Mouse (Mus musculus) forebrain, embryonic 16.5 days (tissue): ENCODE data around the gene Arih2. TPM values are rescaled to one million over a fixed set of nuclear protein-coding genes. Genes with fewer than 3 reads are reported as not detected.
A peak's percentile ranks its signal among the peaks of the same experiment; 100 is the strongest.

Experiments
- ATAC-seq: fragments of 200-750 bp; cut with Nextera tagmentation; 2 replicates; pipeline ENCODE4 v1.8.0; 2017; ENCODE audit warnings: mild to moderate bottlenecking, moderate library complexity
- H3K27ac ChIP-seq: fragments of 300-500 bp; sonication (generic); 2 replicates; pipeline ENCODE4 v1.5.1; 2014; ENCODE audit warnings: low read length, control low read depth
- H3K27me3 ChIP-seq: fragments of 300-500 bp; sonication (generic); replicated peaks from 2 replicates; pipeline ENCODE4 v1.6.1; 2014; ENCODE audit warnings: low read length; ENCODE audit not compliant: control insufficient read depth, insufficient read depth
- H3K36me3 ChIP-seq: fragments of 300-500 bp; sonication (generic); 2 replicates; pipeline ENCODE4 v1.6.1; 2014; ENCODE audit not compliant: control insufficient read depth, insufficient read depth
- H3K4me1 ChIP-seq: fragments of 300-500 bp; sonication (generic); replicated peaks from 2 replicates; pipeline ENCODE4 v1.6.1; 2014; ENCODE audit warnings: low read length; ENCODE audit not compliant: control insufficient read depth, insufficient read depth
- H3K4me2 ChIP-seq: fragments of 300-500 bp; sonication (generic); 2 replicates; pipeline ENCODE4 v1.6.1; 2014; ENCODE audit warnings: mild to moderate bottlenecking, low read length, control low read depth
- H3K4me3 ChIP-seq: fragments of 300-500 bp; sonication (generic); replicated peaks from 2 replicates; pipeline ENCODE4 v1.5.1; 2014; ENCODE audit warnings: mild to moderate bottlenecking, low read length, control low read depth
- H3K9ac ChIP-seq: fragments of 300-500 bp; sonication (generic); replicated peaks from 2 replicates; pipeline ENCODE4 v1.6.1; 2014; ENCODE audit warnings: low read depth, low read length, control low read depth
- H3K9me3 ChIP-seq: fragments of 300-500 bp; sonication (generic); 2 replicates; pipeline ENCODE4 v1.6.1; 2016; ENCODE audit warnings: low read length; ENCODE audit not compliant: control insufficient read depth
- WGBS: fragments of 180-500 bp; shearing (Covaris S2); extraction: QIAGEN DNeasy Blood & Tissue Kit; methylation state at CpG from one replicate; pipeline ENCODE4 v1.1.7; 2014; 5-methylcytosine and 5-hydroxymethylcytosine counted together
- polyA plus RNA-seq: library from polyadenylated mRNA; unstranded; fragments of >200 nt; fragmentation: Nextera tagmentation; extraction: Ambion mirVana; gene quantifications from 2 replicates; pipeline ENCODE4 v1.2.1, GENCODE M21; 2015

Gene Arih2
- polyA plus RNA-seq, 1 experiment from 2014 or later = 61.8 TPM

GRCm38 (mm10) chr9:108688451-108688850 lies 39.3 kb upstream of the Arih2 start:
- Histone ChIP-seq H3K36me3 (no peaks in the 10 kb centered on the region; the same call in 1 of the 2 replicates), H3K9ac (no peak overlapping the region), H3K4me2 (no peak overlapping the region), H3K27me3 (no peaks in the 10 kb centered on the region), H3K4me3 (no peak overlapping the region), H3K27ac (no peak overlapping the region), H3K4me1 (peaks cover 10% of the 10 kb centered on the region), H3K9me3 (no peaks in the 10 kb centered on the region)
- WGBS = 76% methylated on average over 9 of the region's 9 CpGs
- ATAC-seq = no peak

GRCm38 (mm10) chr9:108687686-108688085 lies 38.5 kb upstream of the Arih2 start:
- 70% methylated on average over 2 of the region's 2 CpGs for WGBS
- Histone ChIP-seq H3K4me1 (0 out of 2 replicates have a peak, but pooled peaks cover 4% of the 10 kb centered on the region), H3K9me3 (no peaks in the 10 kb centered on the region), H3K36me3 (no peaks in the 10 kb centered on the region; the same call in 1 of the 2 replicates), H3K9ac (no peak overlapping the region), H3K4me3 (no peak overlapping the region), H3K4me2 (no peak overlapping the region), H3K27me3 (no peaks in the 10 kb centered on the region), H3K27ac (no peak overlapping the region)
- ATAC-seq = no peak

DNA sequence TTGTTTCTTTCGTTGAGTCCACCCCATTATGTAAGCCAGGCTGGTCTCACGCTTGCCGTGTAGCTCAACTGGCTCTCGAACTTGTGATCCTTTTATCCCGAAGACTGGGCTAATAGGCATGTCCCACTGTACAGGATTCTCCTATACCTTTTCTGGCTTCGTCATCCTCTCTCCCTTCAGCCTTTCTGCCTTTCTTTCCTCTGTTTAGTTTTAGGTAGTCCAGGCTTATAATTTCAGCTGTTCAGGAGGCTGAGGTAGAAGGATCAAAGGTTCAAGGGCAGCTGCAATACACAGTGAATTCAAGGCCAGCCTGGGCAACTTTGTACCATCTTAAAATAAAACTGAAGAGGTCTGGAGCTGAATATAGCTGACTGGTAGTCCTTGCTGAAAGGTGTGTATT lies 38.0 kb upstream of the Arih2 start:
- Histone ChIP-seq H3K4me1 (0 out of 2 replicates have a peak, but pooled peaks cover 4% of the 10 kb centered on the region), H3K4me2 (no peak overlapping the region), H3K27ac (no peak overlapping the region), H3K9me3 (no peaks in the 10 kb centered on the region), H3K27me3 (no peaks in the 10 kb centered on the region), H3K9ac (no peak overlapping the region), H3K36me3 (no peaks in the 10 kb centered on the region; the same call in 1 of the 2 replicates), H3K4me3 (no peak overlapping the region)
- ATAC-seq = no peak
- WGBS = 91% methylated on average over 6 of the region's 6 CpGs

- ATAC-seq = no peak
- WGBS = 53% methylated on average over 4 of the region's 4 CpGs
Observed at GRCm38 (mm10) chr9:108686475-108686887, 37.3 kb upstream of the Arih2 start.

DNA sequence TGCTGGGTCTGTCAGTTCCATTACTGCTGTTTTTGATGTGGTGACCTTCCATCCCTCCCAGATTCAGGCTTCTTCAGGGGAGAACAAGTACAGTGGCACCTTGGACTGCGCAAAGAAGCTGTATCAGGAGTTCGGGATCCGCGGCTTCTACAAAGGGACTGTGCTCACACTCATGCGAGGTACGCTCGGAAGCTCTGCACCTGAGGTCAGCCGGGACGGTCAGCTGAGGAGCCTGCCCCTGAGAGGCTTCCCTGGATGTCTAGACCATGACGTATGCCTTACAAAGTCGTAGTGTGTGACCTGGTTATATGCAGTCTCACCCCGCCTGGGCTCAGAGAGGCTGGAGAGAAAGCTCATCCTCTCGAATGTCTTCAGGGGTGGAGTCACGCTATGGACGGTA lies 30.8 kb upstream of the Arih2 start:
- 94% methylated on average over 15 of the region's 15 CpGs for WGBS
- H3K4me1 ChIP-seq = no peaks in the 10 kb centered on the region
- H3K4me2 ChIP-seq = no peak overlapping the region
- H3K36me3 ChIP-seq = peaks cover 2% of the 10 kb centered on the region; the same call in 1 of the 2 replicates
- no peaks in the 10 kb centered on the region for H3K27me3 ChIP-seq
- no peak for ATAC-seq
- no peak overlapping the region for H3K4me3 ChIP-seq
- no peak overlapping the region for H3K9ac ChIP-seq
- no peak overlapping the region for H3K27ac ChIP-seq
- H3K9me3 ChIP-seq = no peaks in the 10 kb centered on the region

More at GRCm38 (mm10) chr9:108686475-108686887, 37.3 kb upstream of the Arih2 start:
- Histone ChIP-seq H3K9ac (no peak overlapping the region), H3K4me3 (no peak overlapping the region), H3K36me3 (no peaks in the 10 kb centered on the region; the same call in 1 of the 2 replicates), H3K4me2 (no peak overlapping the region), H3K27ac (no peak overlapping the region), H3K4me1 (0 out of 2 replicates have a peak, but pooled peaks cover 1% of the 10 kb centered on the region), H3K27me3 (no peaks in the 10 kb centered on the region), H3K9me3 (no peaks in the 10 kb centered on the region)

DNA sequence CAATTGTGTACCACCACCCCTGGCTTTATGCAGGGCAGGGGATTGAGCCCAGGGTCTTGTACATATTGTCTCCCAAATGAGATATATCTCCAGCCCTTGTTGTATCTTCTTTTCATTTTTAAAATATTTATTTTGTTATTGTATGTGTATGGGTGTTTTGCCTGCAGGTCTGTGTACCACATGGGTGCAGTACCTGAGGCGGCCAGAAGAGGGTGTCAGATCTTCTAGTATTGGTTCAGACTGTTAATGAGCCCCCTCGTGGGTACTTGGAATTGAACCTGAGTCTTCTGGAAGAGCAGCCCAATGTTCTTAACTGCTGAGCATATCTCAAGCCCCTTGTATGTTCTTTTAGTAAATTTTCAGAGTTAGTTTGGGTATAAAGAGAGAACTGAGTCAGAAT lies 24.0 kb upstream of the Arih2 start:
- Histone ChIP-seq H3K9me3 (no peaks in the 10 kb centered on the region), H3K9ac (no peak overlapping the region), H3K36me3 (peaks cover 8% of the 10 kb centered on the region), H3K4me2 (no peak overlapping the region), H3K4me3 (no peak overlapping the region), H3K27ac (no peak overlapping the region), H3K4me1 (no peaks in the 10 kb centered on the region), H3K27me3 (no peaks in the 10 kb centered on the region)
- ATAC-seq = no peak
- WGBS = 50% methylated on average over 2 of the region's 2 CpGs

- 58% methylated on average over 8 of the region's 8 CpGs for WGBS
- no peaks in the 10 kb centered on the region for H3K27me3 ChIP-seq
- no peak for ATAC-seq
- H3K4me2 ChIP-seq = no peak overlapping the region
- H3K4me3 ChIP-seq = no peak overlapping the region
- no peak overlapping the region for H3K9ac ChIP-seq
- H3K36me3 ChIP-seq = peaks cover 8% of the 10 kb centered on the region
- H3K9me3 ChIP-seq = no peaks in the 10 kb centered on the region
- H3K4me1 ChIP-seq = no peaks in the 10 kb centered on the region
- H3K27ac ChIP-seq = no peak overlapping the region
Observed at GRCm38 (mm10) chr9:108669875-108670274, 20.7 kb upstream of the Arih2 start.

DNA sequence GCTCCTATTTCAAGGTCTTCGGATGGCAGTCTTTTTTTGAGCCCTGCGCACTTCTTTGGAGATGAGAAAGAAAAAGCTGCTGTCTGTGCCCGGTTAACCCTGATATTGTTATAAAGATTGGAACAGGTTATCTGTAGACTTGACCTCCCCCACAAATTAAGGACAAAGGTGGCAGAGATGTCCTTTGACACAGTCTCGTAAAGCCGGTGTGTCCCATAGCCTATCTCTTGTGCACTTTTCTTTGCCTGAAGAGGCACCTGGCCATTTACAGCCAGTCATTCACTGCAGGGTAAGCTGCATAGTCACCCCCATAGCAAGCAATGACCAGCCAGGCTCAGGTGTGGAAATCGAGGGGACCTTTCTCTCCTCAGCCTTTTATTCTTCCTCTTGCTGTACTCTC lies 13.5 kb upstream of the Arih2 start:
- no peak for ATAC-seq
- Histone ChIP-seq H3K4me1 (peaks cover 8% of the 10 kb centered on the region; the same call in 1 of the 2 replicates), H3K36me3 (no peaks in the 10 kb centered on the region), H3K27ac (no peak overlapping the region), H3K9ac (peak overlapping the region; percentile 63), H3K4me3 (peak overlapping the region; percentile 71), H3K4me2 (peak overlapping the region; percentile 67), H3K27me3 (no peaks in the 10 kb centered on the region), H3K9me3 (no peaks in the 10 kb centered on the region)
- 41% methylated on average over 6 of the region's 6 CpGs for WGBS

DNA sequence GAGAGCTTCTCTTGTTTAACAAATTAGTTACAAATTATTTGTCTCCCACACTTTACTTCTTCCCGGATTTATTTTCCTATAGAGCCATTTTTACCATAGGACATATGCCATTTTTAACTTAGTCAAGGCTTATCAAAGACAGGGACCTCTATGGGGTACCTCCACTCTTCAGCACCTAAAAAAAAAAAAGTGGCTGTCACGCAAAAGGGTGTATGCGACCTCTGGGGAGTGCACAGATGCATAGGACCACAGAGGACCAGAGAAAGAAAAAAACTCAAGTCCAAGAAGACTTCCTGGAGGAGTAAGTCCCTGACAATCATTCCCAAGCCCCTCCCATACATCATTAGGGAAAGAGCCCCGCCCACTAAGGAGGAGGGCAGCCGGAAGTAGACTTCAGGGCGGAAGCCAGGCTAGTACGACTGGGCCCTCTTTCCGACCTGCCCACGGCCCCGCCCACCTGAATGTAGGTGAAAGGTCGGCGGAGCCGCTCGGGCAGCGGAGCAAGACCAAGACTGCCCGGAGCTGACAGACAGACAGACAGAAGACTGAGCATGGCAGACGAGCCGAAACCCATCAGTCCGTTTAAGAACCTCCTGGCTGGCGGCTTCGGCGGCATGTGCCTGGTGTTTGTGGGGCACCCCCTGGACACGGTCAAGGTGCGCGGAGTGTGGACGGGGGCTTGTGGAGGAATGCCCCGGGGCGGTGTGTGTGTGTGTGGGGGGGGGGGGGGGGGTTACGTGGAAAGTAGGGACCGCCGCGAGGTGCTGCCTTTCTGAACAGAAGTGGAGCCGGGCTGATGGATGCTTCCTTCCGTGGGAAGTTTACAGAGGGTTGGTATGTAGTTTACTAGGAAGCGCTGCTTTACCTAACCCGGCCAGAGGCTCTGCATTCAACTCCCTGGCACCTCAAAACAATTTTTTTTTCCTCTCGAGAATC lies 12.8 kb upstream of the Arih2 start, which contains the start of gene Slc25a20:
TSS of gene Slc25a20 (plus strand) at position 412 of the 936 bp plus-strand sequence.
- Histone ChIP-seq H3K9ac (peak within 1 kb of the TSS; percentile 63), H3K27ac (no peak within 1 kb of the TSS), H3K4me1 (peaks cover 8% of the 10 kb centered on the region; the same call in 1 of the 2 replicates), H3K36me3 (no peaks in the 10 kb centered on the region), H3K27me3 (no peaks in the 10 kb centered on the region), H3K4me2 (peak within 1 kb of the TSS; percentile 67), H3K9me3 (no peaks in the 10 kb centered on the region), H3K4me3 (peak within 1 kb of the TSS; percentile 71)
- peak; percentile 83 for ATAC-seq
- WGBS = 2% methylated on average over 37 of the region's 37 CpGs
